Mouse (Mus musculus) MEL (cell line): ENCODE data around the gene Arhgef25. TPM values are rescaled to one million over a fixed set of nuclear protein-coding genes. Genes with fewer than 3 reads are reported as not detected.

ENCODE experiments used
- DNase-seq: peaks from one replicate; pipeline ENCODE4 v3.0.0; 2011; ENCODE audit warnings: low read depth, low spot score
- H3K27ac ChIP-seq: 2 replicates; pipeline ENCODE4 v1.5.1; 2012; ENCODE audit warnings: low read depth, mild to moderate bottlenecking, control low read depth, low read length, moderate library complexity; ENCODE audit not compliant: control insufficient read depth
- H3K27me3 ChIP-seq, 2 experiments: fragments of 150-350 bp in 1 of 2; sonication (generic) in 1 of 2; 2 replicates each; pipeline ENCODE4 v1.6.1; 2012; ENCODE audit warnings: low read length in 2 of 2, mild to moderate bottlenecking in 2 of 2, improper control_type of control experiment in 1 of 2, moderate library complexity in 1 of 2; ENCODE audit not compliant: insufficient read depth in 2 of 2, control insufficient read depth in 1 of 2
- H3K36me3 ChIP-seq, 2 experiments: 2 replicates each; pipeline ENCODE4 v1.6.1; 2012 to 2014; ENCODE audit warnings: low read length in 2 of 2, improper control_type of control experiment in 1 of 2, inconsistent platforms in 1 of 2, mild to moderate bottlenecking in 1 of 2; ENCODE audit not compliant: insufficient read depth in 2 of 2, control insufficient read depth in 1 of 2
- H3K4me1 ChIP-seq, 2 experiments: fragments of 150-350 bp in 1 of 2; sonication (generic) in 1 of 2; 2 replicates each; pipeline ENCODE4 v1.6.1; 2012; ENCODE audit warnings: low read length in 2 of 2, improper control_type of control experiment in 1 of 2, mild to moderate bottlenecking in 1 of 2; ENCODE audit not compliant: insufficient read depth in 2 of 2, control insufficient read depth in 1 of 2
- H3K4me3 ChIP-seq, 2 experiments: fragments of 150-350 bp in 1 of 2; sonication (generic) in 1 of 2; 2 replicates each; pipeline ENCODE4 v1.5.1; 2012; ENCODE audit warnings: low read depth in 2 of 2, low read length in 2 of 2, mild to moderate bottlenecking in 2 of 2, moderate library complexity in 2 of 2, control low read depth in 1 of 2, improper control_type of control experiment in 1 of 2; ENCODE audit not compliant: control insufficient read depth in 1 of 2, insufficient read depth in 1 of 2
- H3K79me2 ChIP-seq: 2 replicates; pipeline ENCODE4 v1.6.1; 2012; ENCODE audit warnings: mild to moderate bottlenecking, low read length, moderate library complexity; ENCODE audit not compliant: control insufficient read depth, poor library complexity, insufficient read depth
- H3K9ac ChIP-seq: 2 replicates; pipeline ENCODE4 v1.6.1; 2012; ENCODE audit warnings: low read depth, mild to moderate bottlenecking, control low read depth, low read length, moderate library complexity; ENCODE audit not compliant: control insufficient read depth, poor library complexity, severe bottlenecking
- H3K9me3 ChIP-seq: fragments of 150-350 bp; sonication (generic); replicated peaks from 2 replicates; pipeline ENCODE4 v1.6.1; 2012; ENCODE audit warnings: mild to moderate bottlenecking, low read length, improper control_type of control experiment, moderate library complexity; ENCODE audit not compliant: insufficient read depth
- CHD1 ChIP-seq: IDR thresholded peaks from 2 replicates; pipeline ENCODE4 v1.6.1; 2012; ENCODE audit warnings: low read depth, mild to moderate bottlenecking, inconsistent platforms, low read length, improper control_type of control experiment
- CTCF ChIP-seq, 3 experiments: IDR thresholded peaks in 2 of 3; conservative IDR thresholded peaks in 1 of 3; 2 replicates each; pipeline ENCODE4 v1.5.1; 2011 to 2012; ENCODE audit warnings: low read length in 3 of 3, low read depth in 2 of 3, mild to moderate bottlenecking in 2 of 3, improper control_type of control experiment in 1 of 3, inconsistent platforms in 1 of 3, mixed read lengths in 1 of 3, moderate library complexity in 1 of 3; ENCODE audit not compliant: control insufficient read depth in 1 of 3, insufficient read depth in 1 of 3, poor library complexity in 1 of 3, severe bottlenecking in 1 of 3
- JUND ChIP-seq: IDR thresholded peaks from 2 replicates; pipeline ENCODE4 v1.6.1; 2011; ENCODE audit warnings: low read depth, mild to moderate bottlenecking, improper control_type of control experiment, low read length
- KAT2A ChIP-seq: conservative IDR thresholded peaks from 2 replicates; pipeline ENCODE4 v1.6.1; 2012; ENCODE audit warnings: low read depth, low read length, improper control_type of control experiment, inconsistent platforms
- MAZ ChIP-seq: IDR thresholded peaks from 2 replicates; pipeline ENCODE4 v1.6.1; 2012; ENCODE audit warnings: low read depth, mild to moderate bottlenecking, inconsistent platforms, low read length, improper control_type of control experiment
- MXI1 ChIP-seq: IDR thresholded peaks from 2 replicates; pipeline ENCODE4 v1.6.1; 2011; ENCODE audit warnings: mild to moderate bottlenecking, low read depth, low read length, improper control_type of control experiment
- POLR2AphosphoS2 ChIP-seq: IDR thresholded peaks from 2 replicates; pipeline ENCODE4 v1.6.1; 2011; ENCODE audit warnings: low read length, improper control_type of control experiment
- RAD21 ChIP-seq: IDR thresholded peaks from 2 replicates; pipeline ENCODE4 v1.6.1; 2011; ENCODE audit warnings: mild to moderate bottlenecking, low read depth, low read length, improper control_type of control experiment
- SIN3A ChIP-seq: IDR thresholded peaks from 2 replicates; pipeline ENCODE4 v1.6.1; 2012; ENCODE audit warnings: low read length, improper control_type of control experiment, inconsistent platforms
- SMC3 ChIP-seq: IDR thresholded peaks from 2 replicates; pipeline ENCODE4 v1.6.1; 2011; ENCODE audit warnings: low read depth, low read length, improper control_type of control experiment
- TAL1 ChIP-seq: IDR thresholded peaks from 2 replicates; pipeline ENCODE4 v1.6.1; 2012; ENCODE audit warnings: mild to moderate bottlenecking, inconsistent platforms, low read length, moderate library complexity, mixed read lengths
- TBP ChIP-seq: IDR thresholded peaks from 2 replicates; pipeline ENCODE4 v1.8.0; 2011; ENCODE audit warnings: low read depth, low read length, improper control_type of control experiment
- TCF12 ChIP-seq: IDR thresholded peaks from 2 replicates; pipeline ENCODE4 v1.6.1; 2014; ENCODE audit warnings: low read depth, mild to moderate bottlenecking, inconsistent platforms, low read length, improper control_type of control experiment, moderate library complexity
- ZC3H11A ChIP-seq: IDR thresholded peaks from 2 replicates; pipeline ENCODE4 v1.6.1; 2012; ENCODE audit warnings: low read depth, mild to moderate bottlenecking, inconsistent platforms, low read length, improper control_type of control experiment
- ZNF384 ChIP-seq: IDR thresholded peaks from 2 replicates; pipeline ENCODE4 v1.6.1; 2012; ENCODE audit warnings: low read depth, mild to moderate bottlenecking, inconsistent platforms, low read length, improper control_type of control experiment
- polyA plus RNA-seq, 2 experiments: library from polyadenylated mRNA; stranded (reverse) in 1 of 2; unstranded in 1 of 2; fragments of >175 nt in 1 of 2; fragments of >200 nt in 1 of 2; gene quantifications; 2 replicates each; pipeline versions ENCODE4 v1.2.1 to v1.2.4; 2012; ENCODE audit warnings: low replicate concordance in 2 of 2, low read depth in 1 of 2; ENCODE audit not compliant: insufficient read length in 2 of 2, insufficient read depth in 1 of 2, missing spikeins in 1 of 2
- total RNA-seq: library from RNA; depleted of rRNA; stranded (reverse); fragments of 300-350 nt; gene quantifications from 2 replicates; pipeline ENCODE4 v1.2.3, GENCODE M21; 2012

The Arhgef25 gene
- total and polyA plus RNA-seq, 3 experiments = 16.9 to 44.6 TPM; not detected in 1

- Histone ChIP-seq H3K79me2 (peaks cover 5% of the 10 kb centered on the region), H3K4me1 (peaks cover 0 to 3% of the 10 kb centered on the region in 2 experiments; a peak in 1 of 4 replicates), H3K9ac (no peak overlapping the region), H3K36me3 (peaks cover 0 to 3% of the 10 kb centered on the region in 2 experiments; a peak in 2 of 4 replicates), H3K27me3 (no peaks in the 10 kb centered on the region)
- DNase-seq = no peak
- TF ChIP-seq KAT2A = no peak
- no peak for TF ChIP-seq MAZ
- no peak for TF ChIP-seq TCF12
- TF ChIP-seq ZC3H11A = no peak
- no peak for TF ChIP-seq POLR2AphosphoS2
- TF ChIP-seq, all 39 proteins: peak for 0
- H3K27ac ChIP-seq = no peak overlapping the region
- H3K9me3 ChIP-seq = no peaks in the 10 kb centered on the region
- no peak overlapping the region for H3K4me3 ChIP-seq
Measured at GRCm38 (mm10) chr10:127171631-127172200, 18.2 kb downstream of the Arhgef25 start.

DNA sequence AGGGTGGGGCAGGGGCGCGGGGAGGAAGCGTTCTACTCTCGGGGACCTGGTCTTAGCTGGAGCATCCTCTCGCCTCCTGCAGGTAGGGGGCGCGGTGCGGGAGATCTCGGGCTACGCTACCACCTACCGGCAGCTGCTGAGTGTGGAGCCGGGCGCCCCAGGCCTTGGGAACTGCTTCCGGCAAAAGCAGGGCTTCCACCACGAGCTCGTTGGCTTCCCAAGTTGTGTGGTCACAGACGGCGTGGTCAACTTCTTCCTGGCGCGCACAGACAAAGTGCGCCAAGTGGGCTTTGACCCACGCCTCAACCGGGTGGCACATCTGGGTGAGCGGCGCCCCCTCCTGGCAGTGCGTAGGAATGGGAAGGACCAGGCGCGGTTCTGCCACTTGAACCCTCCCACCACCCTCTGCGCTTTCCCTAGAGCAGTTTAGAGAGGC is 19.0 kb downstream of the Arhgef25 start:
- H3K4me3 ChIP-seq = no peak overlapping the region
- H3K27me3 ChIP-seq = no peaks in the 10 kb centered on the region
- H3K79me2 ChIP-seq = peaks cover 14% of the 10 kb centered on the region
- H3K9me3 ChIP-seq = no peaks in the 10 kb centered on the region
- peaks cover 0 to 3% of the 10 kb centered on the region in 2 experiments; a peak in 2 of 4 replicates for H3K36me3 ChIP-seq
- H3K27ac ChIP-seq = no peak overlapping the region
- TF ChIP-seq RAD21 = peak; percentile 38
- TF ChIP-seq MXI1 = no peak
- TF ChIP-seq ZNF384 = no peak
- TF ChIP-seq TBP = no peak
- TF ChIP-seq CTCF (IDR thresholded peaks at IDR 0.05 in 2 of 3, conservative IDR thresholded peaks at IDR 0.05 in 1 of 3; ENCODE audit: control insufficient read depth in 1 of 3, insufficient read depth in 1 of 3, low read depth in 2 of 3, low read length in 3 of 3, poor library complexity in 1 of 3, severe bottlenecking in 1 of 3) = peak; percentile 48 to 74 (median 62); a peak in 5 of 6 replicates
- TF ChIP-seq SMC3 = peak; percentile 43
- TF ChIP-seq ZC3H11A = 0 out of 2 replicates have a peak, but pooled peaks have one; percentile 16
- no peak for TF ChIP-seq CHD1
- no peak for TF ChIP-seq SIN3A
- no peak overlapping the region for H3K9ac ChIP-seq
- peak; percentile 22 for DNase-seq
- peaks cover 0 to 3% of the 10 kb centered on the region in 2 experiments; a peak in 1 of 4 replicates for H3K4me1 ChIP-seq

GRCm38 (mm10) chr10:127170002-127170401 is 19.9 kb downstream of the Arhgef25 start:
- Histone ChIP-seq H3K36me3 (peaks cover 0 to 3% of the 10 kb centered on the region in 2 experiments; a peak in 2 of 4 replicates), H3K4me3 (no peak overlapping the region), H3K79me2 (peaks cover 22% of the 10 kb centered on the region), H3K27me3 (no peaks in the 10 kb centered on the region), H3K4me1 (peaks cover 0 to 3% of the 10 kb centered on the region in 2 experiments; a peak in 1 of 4 replicates), H3K9me3 (no peaks in the 10 kb centered on the region), H3K27ac (no peak overlapping the region), H3K9ac (no peak overlapping the region)
- DNase-seq = no peak
- TF ChIP-seq JUND (no peak), CTCF (IDR thresholded peaks at IDR 0.05 in 2 of 3, conservative IDR thresholded peaks at IDR 0.05 in 1 of 3; ENCODE audit: control insufficient read depth in 1 of 3, insufficient read depth in 1 of 3, low read depth in 2 of 3, low read length in 3 of 3, poor library complexity in 1 of 3, severe bottlenecking in 1 of 3) (peak in 2 of 3 experiments; percentile 16 to 25; a peak in 2 of 6 replicates), TAL1 (no peak)
